ENCODE assay signal across 9 mouse cellular contexts in genomic region chr19:26037270-26037669, GRCm38 (mm10).
DNase-seq lines count a peak whose midpoint lies in the region; ATAC-seq and TF ChIP-seq lines count a peak whose summit lies in the region.
"Had no signal": no experiment of that assay in that cellular context is flagged by ENCODE, and none has a peak within 500 bp of the region (broad histone marks: within the 10 kb centered on the region; RNA-seq: fewer than 3 reads in every experiment).

No protein-coding gene starts in this region.

- ATAC-seq in lung, postnatal 0 days: no peak

- no peaks in the 10 kb centered on the region for H3K79me2 ChIP-seq in heart, adult 2 months (replicated peaks; ENCODE audit: control insufficient read depth, insufficient read depth, low read length)

- no peak overlapping the region for H3K4me2 ChIP-seq in lung, postnatal 0 days (replicated peaks; ENCODE audit: low read depth, low read length)
- H3K4me2 ChIP-seq: heart, embryonic 13.5 days had no signal

- no peak overlapping the region for H3K9ac ChIP-seq in heart, adult 2 months (ENCODE audit: low read depth, low read length)
- H3K9ac ChIP-seq in ES-Bruce4 (ENCODE audit: low read depth, poor library complexity, severe bottlenecking): no peak overlapping the region
- H3K9ac ChIP-seq in lung, postnatal 0 days (replicated peaks; ENCODE audit: low read depth): no peak overlapping the region
- H3K9ac ChIP-seq: heart, embryonic 13.5 days had no signal

- no peaks in the 10 kb centered on the region for H3K27me3 ChIP-seq in heart, adult 2 months (ENCODE audit: control insufficient read depth, insufficient read depth, low read length)
- H3K27me3 ChIP-seq in ES-Bruce4 (ENCODE audit: control insufficient read depth, insufficient read depth, low read length, poor library complexity, severe bottlenecking): no peaks in the 10 kb centered on the region
- H3K27me3 ChIP-seq in lung, postnatal 0 days (replicated peaks; ENCODE audit: insufficient read depth, low read length): no peaks in the 10 kb centered on the region

- TF ChIP-seq EP300 in heart, adult 2 months (IDR thresholded peaks at IDR 0.05; ENCODE audit: insufficient read depth, low read depth, low read length): no peak
- TF ChIP-seq EP300 in ES-Bruce4 (IDR thresholded peaks at IDR 0.05; ENCODE audit: insufficient read depth, low read depth, low read length): no peak
- no peak for TF ChIP-seq EP300 in lung, postnatal 0 days (IDR thresholded peaks at IDR 0.05)

- TF ChIP-seq POLR2A in heart, adult 2 months (IDR thresholded peaks at IDR 0.05; ENCODE audit: insufficient read depth, low read depth, low read length): no peak
- no peak for TF ChIP-seq POLR2A in ES-Bruce4 (IDR thresholded peaks at IDR 0.05; ENCODE audit: insufficient read depth, low read length)

- TF ChIP-seq CTCF in heart, adult 2 months (IDR thresholded peaks at IDR 0.05): peak; percentile 58
- peak; percentile 56 for TF ChIP-seq CTCF in ES-Bruce4 (IDR thresholded peaks at IDR 0.05; ENCODE audit: low read depth, low read length)
- TF ChIP-seq CTCF in lung, postnatal 0 days (IDR thresholded peaks at IDR 0.05): peak; percentile 69

- no peak overlapping the region for H3K27ac ChIP-seq in heart, adult 2 months
- H3K27ac ChIP-seq in ES-Bruce4 (ENCODE audit: insufficient read depth, low read length): no peak overlapping the region
- no peak overlapping the region for H3K27ac ChIP-seq in lung, postnatal 0 days (ENCODE audit: low read length)
- H3K27ac ChIP-seq: heart, embryonic 13.5 days had no signal

- no peaks in the 10 kb centered on the region for H3K9me3 ChIP-seq in ES-Bruce4 (replicated peaks; ENCODE audit: control insufficient read depth, insufficient read depth, low read length, poor library complexity, severe bottlenecking)
- H3K9me3 ChIP-seq in lung, postnatal 0 days (ENCODE audit: low read length): no peaks in the 10 kb centered on the region
- H3K9me3 ChIP-seq: heart, embryonic 13.5 days had no signal

- peak; percentile 3 to 17 for DNase-seq in heart, adult 2 months
- DNase-seq in heart, adult 9 months (ENCODE audit: low spot score in 2 of 2): no peak
- DNase-seq in embryo, embryonic 10 days (ENCODE audit: low spot score): peak; percentile 90
- DNase-seq in kidney, adult 18-20 months: peak; percentile 64
- peak; percentile 38 for DNase-seq in lung, postnatal 0 days (ENCODE audit: low spot score)
- DNase-seq in urinary bladder, postnatal 14 days (ENCODE audit: low spot score): peak; percentile 74
- DNase-seq in right cerebral cortex, adult 2 months (ENCODE audit: low spot score in 2 of 2): no peak

- intact Hi-C loops in heart, adult 2 months (cut with DNase I): loop anchor here (5.0 kb wide), 1 partner anchor 325 kb away; no protein-coding TSS in a partner anchor

- H3K36me3 ChIP-seq in heart, adult 2 months (ENCODE audit: control insufficient read depth, insufficient read depth, low read length): no peaks in the 10 kb centered on the region
- H3K36me3 ChIP-seq in ES-Bruce4 (ENCODE audit: control insufficient read depth, insufficient read depth, low read length, poor library complexity, severe bottlenecking): no peaks in the 10 kb centered on the region
- no peaks in the 10 kb centered on the region for H3K36me3 ChIP-seq in lung, postnatal 0 days (ENCODE audit: insufficient read depth, low read length)
- H3K36me3 ChIP-seq: heart, embryonic 13.5 days had no signal

- 7% methylated on average over 7 of the region's 7 CpGs for WGBS in heart, adult 2 months
- WGBS in lung, postnatal 0 days: 7% methylated on average over 7 of the region's 7 CpGs

- H3K4me1 ChIP-seq in heart, adult 2 months (ENCODE audit: control insufficient read depth, insufficient read depth, low read length): no peaks in the 10 kb centered on the region
- H3K4me1 ChIP-seq in ES-Bruce4 (ENCODE audit: control insufficient read depth, insufficient read depth, low read length): no peaks in the 10 kb centered on the region
- H3K4me1 ChIP-seq in lung, postnatal 0 days (ENCODE audit: insufficient read depth, low read depth, low read length): no peaks in the 10 kb centered on the region

- H3K4me3 ChIP-seq in heart, adult 2 months: no peak overlapping the region
- H3K4me3 ChIP-seq in ES-Bruce4 (ENCODE audit: low read depth, low read length): no peak overlapping the region
- H3K4me3 ChIP-seq in lung, postnatal 0 days (ENCODE audit: low read depth, low read length): no peak overlapping the region
- H3K4me3 ChIP-seq: heart, embryonic 13.5 days had no signal

Comparison
In these comparisons a context has a peak if more than half of its experiments do, and no peak if none do; other contexts are left out.
1. DNase-seq: peak in heart, adult 2 months (2 of 2), embryo, embryonic 10 days (single experiment), kidney, adult 18-20 months (single experiment), lung, postnatal 0 days (single experiment) and urinary bladder, postnatal 14 days (single experiment); none in heart, adult 9 months (0 of 2) and right cerebral cortex, adult 2 months (0 of 2).
2. Peak in every context shown above with its lines, with median percentiles within 50 percentile points of each other: CTCF ChIP-seq.